Mouse (Mus musculus) ES-Bruce4 (cell line): ENCODE measurements around the gene Lama4. TPM values are rescaled to one million over a fixed set of nuclear protein-coding genes. Genes with fewer than 3 reads are reported as not detected.
A peak's percentile ranks its signal among the peaks of the same experiment; 100 is the strongest.

Experiments
- H3K27ac ChIP-seq: 2 replicates; pipeline ENCODE4 v1.5.1; 2012; ENCODE audit warnings: low read length, inconsistent platforms; ENCODE audit not compliant: insufficient read depth
- H3K27me3 ChIP-seq: 2 replicates; pipeline ENCODE4 v1.6.1; 2012; ENCODE audit warnings: mild to moderate bottlenecking, low read length, inconsistent platforms; ENCODE audit not compliant: control insufficient read depth, poor library complexity, insufficient read depth, severe bottlenecking
- H3K36me3 ChIP-seq: 2 replicates; pipeline ENCODE4 v1.6.1; 2012; ENCODE audit warnings: inconsistent platforms, mild to moderate bottlenecking, low read length, moderate library complexity; ENCODE audit not compliant: control insufficient read depth, poor library complexity, insufficient read depth, severe bottlenecking
- H3K4me1 ChIP-seq: one replicate; pipeline ENCODE4 v1.8.1; 2011; ENCODE audit warnings: low read length; ENCODE audit not compliant: control insufficient read depth, insufficient read depth
- H3K4me3 ChIP-seq: 2 replicates; pipeline ENCODE4 v1.5.1; 2011; ENCODE audit warnings: low read depth, mild to moderate bottlenecking, low read length
- H3K9ac ChIP-seq: 2 replicates; pipeline ENCODE4 v1.6.1; 2012; ENCODE audit warnings: low read depth, mild to moderate bottlenecking, inconsistent platforms; ENCODE audit not compliant: poor library complexity, severe bottlenecking
- H3K9me3 ChIP-seq: replicated peaks from 2 replicates; pipeline ENCODE4 v1.6.1; 2012; ENCODE audit warnings: mild to moderate bottlenecking, low read length, inconsistent platforms; ENCODE audit not compliant: control insufficient read depth, poor library complexity, insufficient read depth, severe bottlenecking
- CTCF ChIP-seq: IDR thresholded peaks from one replicate; pipeline ENCODE4 v1.8.1; 2011; ENCODE audit warnings: low read depth, low read length
- EP300 ChIP-seq: IDR thresholded peaks from 2 replicates; pipeline ENCODE4 v1.6.1; 2011; ENCODE audit warnings: low read depth, low read length; ENCODE audit not compliant: insufficient read depth
- POLR2A ChIP-seq: IDR thresholded peaks from one replicate; pipeline ENCODE4 v1.8.1; 2011; ENCODE audit warnings: low read length; ENCODE audit not compliant: insufficient read depth
- polyA plus RNA-seq: library from polyadenylated mRNA; stranded (reverse); fragments of >200 nt; gene quantifications from 2 replicates; pipeline ENCODE4 v1.2.4, GENCODE M21; 2011; ENCODE audit warnings: low read depth; ENCODE audit not compliant: missing spikeins, insufficient read depth, insufficient read length

Gene Lama4
- polyA plus RNA-seq, 1 experiment, result 1.7 TPM

DNA sequence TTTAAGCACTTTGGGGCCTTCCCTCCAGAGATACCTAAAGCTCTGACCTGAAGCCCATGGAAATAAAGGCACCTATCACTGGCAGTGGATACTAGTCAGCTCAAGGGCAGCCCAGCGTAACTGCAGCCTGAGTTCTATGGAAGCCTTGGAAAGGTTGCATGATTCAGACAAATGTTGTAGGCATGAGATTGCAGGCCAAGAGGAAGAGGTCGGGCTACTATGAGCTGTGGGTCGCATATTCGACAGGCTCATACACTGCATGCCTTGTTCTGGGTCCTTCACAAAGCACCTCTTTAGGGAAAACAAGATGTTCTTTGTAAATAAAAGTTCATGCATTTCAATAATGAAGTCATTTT, 618 bp upstream of the Lama4 start:
- no peak overlapping the region for H3K4me3 ChIP-seq
- no peaks in the 10 kb centered on the region for H3K4me1 ChIP-seq
- H3K9me3 ChIP-seq, result no peaks in the 10 kb centered on the region
- no peak overlapping the region for H3K9ac ChIP-seq
- no peak for TF ChIP-seq CTCF
- TF ChIP-seq EP300, result no peak
- no peak for TF ChIP-seq POLR2A
- no peak overlapping the region for H3K27ac ChIP-seq
- H3K36me3 ChIP-seq, result no peaks in the 10 kb centered on the region
- no peaks in the 10 kb centered on the region for H3K27me3 ChIP-seq

DNA sequence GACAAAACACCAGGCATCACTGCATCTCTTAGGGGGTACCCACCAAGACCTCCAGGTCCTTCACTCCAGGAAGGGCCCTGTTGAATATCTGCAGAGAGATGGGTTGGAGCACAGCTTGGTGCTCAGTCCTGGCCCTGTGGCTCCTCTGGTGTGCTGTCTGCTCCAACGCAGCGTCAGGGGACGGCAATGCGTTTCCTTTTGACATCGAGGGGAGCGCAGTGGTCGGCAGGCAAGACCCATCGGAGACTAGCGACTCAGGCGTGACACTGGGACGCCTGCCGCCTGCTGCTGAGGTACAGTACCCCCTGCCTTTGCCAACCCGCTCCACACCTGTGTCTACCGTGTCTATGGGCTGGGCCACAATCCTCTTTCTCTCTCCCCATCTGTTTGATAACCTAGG, 542 bp downstream of the Lama4 start:
- Histone ChIP-seq H3K9me3 (no peaks in the 10 kb centered on the region), H3K36me3 (no peaks in the 10 kb centered on the region), H3K27me3 (no peaks in the 10 kb centered on the region), H3K27ac (no peak overlapping the region), H3K4me3 (peak overlapping the region; percentile 52), H3K9ac (no peak overlapping the region), H3K4me1 (no peaks in the 10 kb centered on the region)
- TF ChIP-seq POLR2A, result no peak

DNA sequence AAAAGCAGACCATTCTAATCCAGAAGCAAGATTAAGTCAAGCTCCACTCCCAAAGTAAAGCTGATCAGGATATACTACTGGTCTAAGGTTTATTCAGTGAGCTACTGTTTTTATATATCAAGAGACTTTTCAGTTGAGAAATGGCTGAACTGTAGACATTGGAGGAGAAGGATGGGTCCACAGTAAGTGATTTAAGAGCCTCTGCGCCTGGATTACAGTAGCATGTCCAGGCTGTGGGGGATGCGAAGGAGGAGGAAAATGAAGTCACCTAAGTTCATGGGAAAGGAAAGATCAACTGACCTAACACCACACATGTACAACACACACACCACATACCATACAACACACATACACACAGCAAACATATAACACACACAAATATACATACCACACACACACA, 1.3 kb downstream of the Lama4 start:
- no peak overlapping the region for H3K9ac ChIP-seq
- TF ChIP-seq EP300, result no peak
- no peaks in the 10 kb centered on the region for H3K36me3 ChIP-seq
- no peaks in the 10 kb centered on the region for H3K27me3 ChIP-seq
- no peaks in the 10 kb centered on the region for H3K9me3 ChIP-seq
- no peak overlapping the region for H3K27ac ChIP-seq
- no peaks in the 10 kb centered on the region for H3K4me1 ChIP-seq
- H3K4me3 ChIP-seq, result no peak overlapping the region

DNA sequence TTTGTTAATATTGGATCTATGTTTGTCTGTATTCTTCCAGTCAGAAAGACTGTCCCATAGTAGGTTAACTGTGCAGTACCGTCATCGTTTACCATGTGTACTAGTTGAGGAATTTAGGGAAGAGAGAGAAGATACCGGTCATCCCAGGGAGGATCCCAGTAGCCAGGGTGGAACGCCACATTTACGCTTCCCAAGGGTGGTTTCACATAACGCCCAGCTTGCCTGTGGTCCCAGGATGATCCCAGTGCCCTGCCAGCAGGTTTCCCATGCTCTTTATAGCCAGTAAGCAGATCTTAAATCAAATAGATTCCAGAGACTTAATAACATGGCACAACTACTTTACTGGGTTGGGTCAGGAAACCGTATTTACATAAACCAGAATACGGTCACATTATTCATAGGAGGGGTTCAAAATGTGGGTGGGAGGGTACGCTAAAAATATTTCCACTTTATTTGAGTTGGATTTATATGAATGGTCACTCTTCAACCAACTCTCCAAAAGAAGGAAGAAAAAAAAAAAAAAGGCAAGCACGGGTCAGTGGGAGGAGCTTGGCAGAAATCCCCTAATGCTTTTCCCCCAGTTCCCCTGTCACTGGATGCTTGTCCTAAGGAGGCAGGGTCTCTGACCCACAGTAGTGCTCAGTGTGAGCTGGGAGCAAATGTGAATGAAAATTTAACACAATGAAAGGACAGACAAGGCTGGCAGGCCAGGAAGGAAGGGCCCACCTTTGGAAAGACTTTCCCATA, 3.2 kb downstream of the Lama4 start:
- Histone ChIP-seq H3K27me3 (no peaks in the 10 kb centered on the region), H3K4me3 (no peak overlapping the region), H3K9ac (no peak overlapping the region), H3K36me3 (no peaks in the 10 kb centered on the region), H3K4me1 (no peaks in the 10 kb centered on the region), H3K27ac (no peak overlapping the region), H3K9me3 (no peaks in the 10 kb centered on the region)
- TF ChIP-seq CTCF (no peak), EP300 (no peak), POLR2A (no peak)

DNA sequence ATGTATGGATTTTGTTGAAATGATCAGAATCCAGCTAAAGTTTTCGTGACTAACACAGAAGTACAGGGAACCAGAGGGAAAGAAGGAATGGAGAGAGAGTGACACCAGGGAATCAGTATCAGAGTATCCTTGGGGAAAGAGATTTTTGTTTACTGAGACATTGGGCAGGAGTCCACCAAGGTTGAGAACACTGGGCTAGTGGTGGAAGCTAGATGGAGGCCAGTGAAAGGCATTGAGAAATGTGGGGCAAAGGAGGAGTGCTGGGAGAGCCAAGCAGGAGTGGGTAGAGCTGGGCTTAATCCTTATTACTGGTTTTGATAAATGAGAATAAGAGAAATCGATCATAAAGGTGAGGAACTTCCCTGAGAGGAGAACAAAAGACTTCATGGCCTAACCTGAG, 4.2 kb downstream of the Lama4 start:
- no peaks in the 10 kb centered on the region for H3K9me3 ChIP-seq
- no peak overlapping the region for H3K9ac ChIP-seq
- H3K27me3 ChIP-seq, result no peaks in the 10 kb centered on the region; the same call in 1 of the 2 replicates
- H3K4me1 ChIP-seq, result no peaks in the 10 kb centered on the region
- H3K4me3 ChIP-seq, result no peak overlapping the region
- TF ChIP-seq EP300 (no peak), CTCF (no peak), POLR2A (no peak)
- no peaks in the 10 kb centered on the region for H3K36me3 ChIP-seq
- no peak overlapping the region for H3K27ac ChIP-seq

DNA sequence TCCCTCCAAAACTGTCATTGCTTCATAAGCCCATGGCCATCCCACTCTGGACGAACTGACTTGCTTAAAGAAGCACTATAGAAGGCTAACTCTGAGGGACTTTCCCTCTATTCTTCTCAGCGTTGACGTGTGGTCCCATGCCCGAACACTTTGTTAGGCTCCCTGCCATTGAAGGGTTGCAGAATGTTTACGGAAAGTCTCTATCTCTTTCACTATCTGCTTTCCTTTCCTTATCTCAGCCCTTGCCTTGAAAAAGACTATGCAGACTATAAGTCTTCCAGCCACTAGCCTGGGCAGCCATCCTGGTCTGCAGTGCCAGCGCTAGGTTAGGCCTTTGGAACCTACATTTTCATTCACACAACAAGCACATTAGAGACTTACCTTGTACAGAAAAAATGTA, 4.7 kb downstream of the Lama4 start:
- no peaks in the 10 kb centered on the region; the same call in 1 of the 2 replicates for H3K27me3 ChIP-seq
- no peak overlapping the region for H3K4me3 ChIP-seq
- H3K9me3 ChIP-seq, result no peaks in the 10 kb centered on the region
- TF ChIP-seq EP300, result no peak
- TF ChIP-seq POLR2A, result no peak
- TF ChIP-seq CTCF, result no peak
- H3K36me3 ChIP-seq, result no peaks in the 10 kb centered on the region
- no peak overlapping the region for H3K27ac ChIP-seq
- no peaks in the 10 kb centered on the region for H3K4me1 ChIP-seq
- no peak overlapping the region for H3K9ac ChIP-seq
